Mouse (Mus musculus): Measurements from ENCODE around the gene Tap2.

- no peak for TF ChIP-seq POLR2A (IDR thresholded peaks at IDR 0.05; ENCODE audit: insufficient read depth, low read length)
- no peak for TF ChIP-seq CTCF (IDR thresholded peaks at IDR 0.05; ENCODE audit: low read depth, low read length)
Observed at GRCm38 (mm10) chr17:34205021-34205745, 1.9 kb downstream of the Tap2 start.

All from ES-Bruce4 (cell line).